Comparison of ENCODE assay signal across 10 mouse cellular contexts in genomic region chr2:148375326-148376150, GRCm38 (mm10). TPM values are rescaled to one million over a fixed set of nuclear protein-coding genes. Genes with fewer than 3 reads are reported as not detected.
DNase-seq lines count a peak whose midpoint lies in the region; ATAC-seq and TF ChIP-seq lines count a peak whose summit lies in the region.
"Had no signal": no experiment of that assay in that cellular context is flagged by ENCODE, and none has a peak within 500 bp of the region (broad histone marks: within the 10 kb centered on the region; RNA-seq: fewer than 3 reads in every experiment).

No protein-coding gene starts in this region.

- TF ChIP-seq EP300 in liver, embryonic 14.5 days (IDR thresholded peaks at IDR 0.05; ENCODE audit: low read depth) = no peak

- DNase-seq in forebrain, embryonic 11.5 days (ENCODE audit: low spot score) = peak; percentile 68
- peak; percentile 49 for DNase-seq in thymus, adult 2 months
- DNase-seq in thymus, adult 18-20 months = no peak
- peak; percentile 12 for DNase-seq in forelimb bud, embryonic 11.5 days (ENCODE audit: low read depth, low spot score)
- no peak for DNase-seq in liver, embryonic 14.5 days (ENCODE audit: low read depth in 3 of 3, low spot score in 3 of 3)
- peak; percentile 21 to 68 for DNase-seq in spleen, adult 2 months (ENCODE audit: low read depth in 1 of 2, low spot score in 2 of 2)
- no peak for DNase-seq in cerebellum, adult 2 months

- no peak overlapping the region for H3K4me2 ChIP-seq in forebrain, embryonic 11.5 days (ENCODE audit: low read depth, low read length, severe bottlenecking)
- H3K4me2 ChIP-seq in forebrain, embryonic 15.5 days (replicated peaks) = no peak overlapping the region
- no peak overlapping the region for H3K4me2 ChIP-seq in liver, embryonic 14.5 days (ENCODE audit: low read depth)
- H3K4me2 ChIP-seq: hindbrain, embryonic 15.5 days had no signal

- no peaks in the 10 kb centered on the region for H3K9me3 ChIP-seq in forebrain, embryonic 11.5 days (ENCODE audit: control insufficient read depth, low read length)
- H3K9me3 ChIP-seq in forebrain, embryonic 15.5 days = no peaks in the 10 kb centered on the region
- no peaks in the 10 kb centered on the region for H3K9me3 ChIP-seq in liver, embryonic 14.5 days (ENCODE audit: control insufficient read depth, low read length)
- H3K9me3 ChIP-seq: hindbrain, embryonic 15.5 days had no signal

- no peak overlapping the region for H3K4me3 ChIP-seq in forebrain, embryonic 11.5 days (ENCODE audit: low read depth, low read length)
- H3K4me3 ChIP-seq in forebrain, embryonic 15.5 days = no peak overlapping the region
- no peak overlapping the region for H3K4me3 ChIP-seq in thymus, adult 2 months (ENCODE audit: control insufficient read depth, insufficient read depth, low read length)
- H3K4me3 ChIP-seq in liver, embryonic 14.5 days (ENCODE audit: insufficient read depth in 1 of 2, low read depth in 2 of 2, low read length in 2 of 2) = no peak overlapping the region
- no peak overlapping the region for H3K4me3 ChIP-seq in spleen, adult 2 months (ENCODE audit: extremely low read depth, insufficient read depth, insufficient read length)
- H3K4me3 ChIP-seq in cerebellum, adult 2 months (replicated peaks; ENCODE audit: insufficient read depth, low read depth, low read length) = no peak overlapping the region
- H3K4me3 ChIP-seq: hindbrain, embryonic 15.5 days had no signal

- no peaks in the 10 kb centered on the region for H3K27me3 ChIP-seq in forebrain, embryonic 11.5 days (ENCODE audit: control insufficient read depth, insufficient read depth, low read length)
- no peaks in the 10 kb centered on the region for H3K27me3 ChIP-seq in forebrain, embryonic 15.5 days
- H3K27me3 ChIP-seq in thymus, adult 2 months (ENCODE audit: control insufficient read depth, insufficient read depth, low read length) = no peaks in the 10 kb centered on the region
- H3K27me3 ChIP-seq in liver, embryonic 14.5 days (ENCODE audit: control insufficient read depth, insufficient read depth, low read length) = no peaks in the 10 kb centered on the region
- no peaks in the 10 kb centered on the region for H3K27me3 ChIP-seq in spleen, adult 2 months (ENCODE audit: control insufficient read depth, insufficient read depth, low read length)
- H3K27me3 ChIP-seq in cerebellum, adult 2 months (ENCODE audit: control insufficient read depth, insufficient read depth, low read length) = no peaks in the 10 kb centered on the region
- H3K27me3 ChIP-seq: hindbrain, embryonic 15.5 days had no signal

- no peak for TF ChIP-seq CTCF in thymus, adult 2 months (IDR thresholded peaks at IDR 0.05; ENCODE audit: borderline replicate concordance, control insufficient read depth, extremely low read depth, insufficient read depth, low read length, poor library complexity)
- TF ChIP-seq CTCF in liver, embryonic 14.5 days (IDR thresholded peaks at IDR 0.05; ENCODE audit: low read depth) = peak; percentile 76
- peak; percentile 65; the same call in 1 of the 2 replicates for TF ChIP-seq CTCF in spleen, adult 2 months (IDR thresholded peaks at IDR 0.05; ENCODE audit: extremely low read depth, insufficient read depth, insufficient read length, insufficient replicate concordance)
- no peak for TF ChIP-seq CTCF in cerebellum, adult 2 months (IDR thresholded peaks at IDR 0.05; ENCODE audit: borderline replicate concordance, insufficient read depth, low read depth, low read length)

- no peak overlapping the region for H3K9ac ChIP-seq in forebrain, embryonic 11.5 days (ENCODE audit: low read length)
- H3K9ac ChIP-seq in forebrain, embryonic 15.5 days (replicated peaks) = no peak overlapping the region
- no peak overlapping the region for H3K9ac ChIP-seq in liver, embryonic 14.5 days (replicated peaks)
- H3K9ac ChIP-seq: hindbrain, embryonic 15.5 days had no signal

- no peak overlapping the region for H3K27ac ChIP-seq in forebrain, embryonic 11.5 days (ENCODE audit: low read depth, low read length)
- no peak overlapping the region for H3K27ac ChIP-seq in forebrain, embryonic 15.5 days (replicated peaks)
- H3K27ac ChIP-seq in thymus, adult 2 months (ENCODE audit: control insufficient read depth, insufficient read depth, low read length) = no peak overlapping the region
- no peak overlapping the region for H3K27ac ChIP-seq in liver, embryonic 14.5 days
- H3K27ac ChIP-seq in spleen, adult 2 months (ENCODE audit: insufficient read depth, low read length) = no peak overlapping the region
- no peak overlapping the region for H3K27ac ChIP-seq in cerebellum, adult 2 months (ENCODE audit: insufficient read depth, low read length)
- H3K27ac ChIP-seq: hindbrain, embryonic 15.5 days had no signal

- no peaks in the 10 kb centered on the region for H3K36me3 ChIP-seq in forebrain, embryonic 11.5 days (ENCODE audit: control insufficient read depth, insufficient read depth, low read length)
- no peaks in the 10 kb centered on the region for H3K36me3 ChIP-seq in forebrain, embryonic 15.5 days
- no peaks in the 10 kb centered on the region for H3K36me3 ChIP-seq in thymus, adult 2 months (ENCODE audit: control insufficient read depth, insufficient read depth, low read length)
- H3K36me3 ChIP-seq in liver, embryonic 14.5 days (replicated peaks; ENCODE audit: control insufficient read depth, insufficient read depth, low read depth) = no peaks in the 10 kb centered on the region
- no peaks in the 10 kb centered on the region for H3K36me3 ChIP-seq in spleen, adult 2 months (ENCODE audit: control insufficient read depth, insufficient read depth, low read length)
- H3K36me3 ChIP-seq: G1E; hindbrain, embryonic 15.5 days had no signal

- no peaks in the 10 kb centered on the region for H3K4me1 ChIP-seq in forebrain, embryonic 11.5 days (replicated peaks; ENCODE audit: control insufficient read depth, insufficient read depth, low read length)
- H3K4me1 ChIP-seq in forebrain, embryonic 15.5 days = no peaks in the 10 kb centered on the region
- no peaks in the 10 kb centered on the region for H3K4me1 ChIP-seq in thymus, adult 2 months (replicated peaks; ENCODE audit: control insufficient read depth, insufficient read depth, low read length)
- no peaks in the 10 kb centered on the region for H3K4me1 ChIP-seq in liver, embryonic 14.5 days (replicated peaks; ENCODE audit: control insufficient read depth in 2 of 2, insufficient read depth in 2 of 2, low read length in 1 of 2)
- H3K4me1 ChIP-seq in spleen, adult 2 months (ENCODE audit: control insufficient read depth, insufficient read depth, insufficient read length) = peaks cover 2% of the 10 kb centered on the region; the same call in 1 of the 2 replicates
- no peaks in the 10 kb centered on the region for H3K4me1 ChIP-seq in cerebellum, adult 2 months (ENCODE audit: control insufficient read depth, insufficient read depth, low read length)
- H3K4me1 ChIP-seq: hindbrain, embryonic 15.5 days had no signal

- no peak for TF ChIP-seq POLR2A in thymus, adult 2 months (IDR thresholded peaks at IDR 0.05; ENCODE audit: control insufficient read depth, extremely low read depth, insufficient read depth, low read length, poor library complexity)
- TF ChIP-seq POLR2A in spleen, adult 2 months (IDR thresholded peaks at IDR 0.05; ENCODE audit: low read depth, low read length) = no peak
- no peak for TF ChIP-seq POLR2A in cerebellum, adult 2 months (IDR thresholded peaks at IDR 0.05; ENCODE audit: borderline replicate concordance, insufficient read depth, low read length)

- ATAC-seq in forebrain, embryonic 11.5 days (replicated peaks; ENCODE audit: low FRiP score) = peak; percentile 63; the same call in 1 of the 2 replicates
- no peak for ATAC-seq in forebrain, embryonic 15.5 days (replicated peaks)
- 0 out of 2 replicates have a peak, but pooled peaks have one; percentile 33 for ATAC-seq in liver, embryonic 14.5 days (ENCODE audit: insufficient read depth)

- WGBS in forebrain, embryonic 11.5 days = 74% methylated on average over 10 of the region's 10 CpGs
- 79% methylated on average over 10 of the region's 10 CpGs for WGBS in forebrain, embryonic 15.5 days
- WGBS in thymus, adult 2 months = 41% methylated on average over 10 of the region's 10 CpGs
- 37% methylated on average over 10 of the region's 10 CpGs for WGBS in liver, embryonic 14.5 days (ENCODE audit: insufficient replicate concordance)
- whole genome bisulfite sequencing in spleen, adult 2 months = 28% methylated on average over 10 of the region's 10 CpGs
- 75% methylated on average over 10 of the region's 10 CpGs for WGBS in cerebellum, adult 2 months

RNA-seq across cellular contexts. Expression of gene Sstr4, which starts 19.6 kb away (rescaled TPM):
- 0.52 and 1.1 TPM in 2 replicates for polyA plus RNA-seq in forebrain, embryonic 11.5 days (2014; fragmentation: Nextera tagmentation; extraction: Ambion mirVana)
- 1.2 and 1.5 TPM in 2 replicates for polyA plus RNA-seq in forebrain, embryonic 15.5 days (2015; fragmentation: Nextera tagmentation; extraction: Ambion mirVana)
- 0.26 and 0.34 TPM in 2 replicates for polyA plus RNA-seq in thymus, adult 2 months (2012; rRNA removed)
- polyA plus RNA-seq in liver, embryonic 14.5 days (2012; rRNA removed) = not detected in 2 replicates
- not detected in 2 replicates for polyA plus RNA-seq in liver, embryonic 14.5 days (2014; fragmentation: Nextera tagmentation; extraction: Ambion mirVana)
- polyA plus RNA-seq in spleen, adult 2 months (2012; rRNA removed) = 0.26 and 1.2 TPM in 2 replicates
- polyA plus RNA-seq in cerebellum, adult 2 months (2012; rRNA removed) = 0.89 and 1.1 TPM in 2 replicates
- polyA plus RNA-seq: G1E had no signal

RNA-seq across cellular contexts. Expression of gene Thbd, which starts 32.5 kb away (rescaled TPM):
- 4.9 and 6.0 TPM in 2 replicates for polyA plus RNA-seq in forebrain, embryonic 11.5 days (2014; fragmentation: Nextera tagmentation; extraction: Ambion mirVana)
- 5.0 and 5.3 TPM in 2 replicates for polyA plus RNA-seq in forebrain, embryonic 15.5 days (2015; fragmentation: Nextera tagmentation; extraction: Ambion mirVana)
- 9.2 and 13.1 TPM in 2 replicates for polyA plus RNA-seq in thymus, adult 2 months (2012; rRNA removed)
- 0.67 and 0.74 TPM in 2 replicates for polyA plus RNA-seq in liver, embryonic 14.5 days (2012; rRNA removed)
- polyA plus RNA-seq in liver, embryonic 14.5 days (2014; fragmentation: Nextera tagmentation; extraction: Ambion mirVana) = 0.95 and 1.4 TPM in 2 replicates
- 39.1 and 44.9 TPM in 2 replicates for polyA plus RNA-seq in spleen, adult 2 months (2012; rRNA removed)
- polyA plus RNA-seq in cerebellum, adult 2 months (2012; rRNA removed) = 6.3 and 6.5 TPM in 2 replicates
- polyA plus RNA-seq: G1E had no signal

Comparison
In these comparisons a context has a peak if more than half of its experiments do, and no peak if none do; other contexts are left out.
1. DNase-seq: peak in forebrain, embryonic 11.5 days (single experiment), thymus, adult 2 months (single experiment), forelimb bud, embryonic 11.5 days (single experiment) and spleen, adult 2 months (2 of 2); none in thymus, adult 18-20 months (0 of 2), liver, embryonic 14.5 days (0 of 3) and cerebellum, adult 2 months (0 of 2).
2. CTCF ChIP-seq: peak in liver, embryonic 14.5 days (single experiment) and spleen, adult 2 months (single experiment); none in thymus, adult 2 months (single experiment) and cerebellum, adult 2 months (single experiment).